Mouse (Mus musculus): ENCODE measurements around the gene Mpped1.

GRCm38 (mm10) chr15:83782284-83782683 lies 3.0 kb downstream of the Mpped1 start:
- TF ChIP-seq POLR2A (IDR thresholded peaks at IDR 0.05; ENCODE audit: low read depth, low read length) (no peak), CTCF (IDR thresholded peaks at IDR 0.05; ENCODE audit: extremely low read depth, insufficient read depth, insufficient read length, insufficient replicate concordance) (no peak)

Measured in spleen, adult 2 months (tissue).